Mouse (Mus musculus): ENCODE measurements around the gene Hcn2. TPM values are rescaled to one million over a fixed set of nuclear protein-coding genes. Genes with fewer than 3 reads are reported as not detected.

Gene Hcn2
- polyA plus RNA-seq, 1 experiment: not detected

DNA sequence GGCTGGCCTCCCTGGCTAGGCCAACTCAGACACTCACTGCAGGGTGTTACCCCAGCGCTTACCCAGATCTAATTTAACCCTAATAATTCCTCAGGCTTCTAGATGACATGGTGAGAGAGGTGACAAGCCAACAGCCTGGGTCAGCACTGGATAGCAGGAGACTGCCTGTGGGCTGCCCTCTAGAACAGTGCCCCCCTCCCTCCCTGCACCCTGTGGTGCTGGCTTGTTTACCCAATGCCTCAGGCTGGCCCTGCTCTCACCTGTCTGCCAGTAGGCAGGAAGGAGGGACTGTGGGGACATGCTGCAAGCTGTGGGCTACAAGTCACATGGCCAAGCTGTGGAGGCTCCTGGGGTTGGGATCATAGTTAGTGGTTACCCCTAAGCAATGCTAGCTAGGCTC, 9.3 kb upstream of the Hcn2 start:
- 97% methylated on average over 1 of the region's 1 CpGs for WGBS
- H3K4me3 ChIP-seq (replicated peaks; ENCODE audit: control insufficient read depth, low read depth, low read length): peak overlapping the region; percentile 63

DNA sequence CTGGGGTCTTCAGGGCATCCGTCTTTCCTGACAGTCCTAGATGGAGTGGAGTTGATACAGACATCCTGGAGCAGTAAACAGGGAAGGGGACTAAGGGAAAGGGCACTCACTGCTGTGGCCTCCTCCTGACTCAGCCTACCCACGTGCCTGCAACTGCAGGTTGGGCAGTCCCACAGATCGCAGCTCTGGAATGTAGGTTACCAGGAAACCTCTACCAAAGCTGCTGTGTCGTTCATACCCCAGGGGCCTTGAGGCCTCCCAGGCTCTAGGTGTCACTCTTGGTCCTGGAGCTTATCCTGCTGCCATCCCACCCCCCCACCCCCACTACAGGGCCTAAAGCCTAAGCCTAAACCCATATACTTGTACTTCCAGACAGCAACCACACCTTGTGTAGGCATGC, 8.7 kb upstream of the Hcn2 start:
- no peak overlapping the region for H3K4me3 ChIP-seq (replicated peaks; ENCODE audit: control insufficient read depth, low read depth, low read length)
- H3K4me1 ChIP-seq (ENCODE audit: control insufficient read depth, insufficient read depth, low read length): peaks cover 2% of the 10 kb centered on the region; the same call in 1 of the 2 replicates
- WGBS: 77% methylated on average over 4 of the region's 4 CpGs
- TF ChIP-seq POLR2A (IDR thresholded peaks at IDR 0.05; ENCODE audit: borderline replicate concordance, control insufficient read depth, low read depth, low read length): no peak
- no peak for TF ChIP-seq CTCF (IDR thresholded peaks at IDR 0.05; ENCODE audit: control insufficient read depth, insufficient read depth, low read length)
- H3K27ac ChIP-seq (ENCODE audit: control insufficient read depth, insufficient read depth, low read depth, low read length, poor library complexity): no peak overlapping the region

More for the DNA sequence above, 9.3 kb upstream of the Hcn2 start:
- Histone ChIP-seq H3K4me1 (ENCODE audit: control insufficient read depth, insufficient read depth, low read length) (peaks cover 2% of the 10 kb centered on the region; the same call in 1 of the 2 replicates), H3K27ac (ENCODE audit: control insufficient read depth, insufficient read depth, low read depth, low read length, poor library complexity) (no peak overlapping the region; the same call in 1 of the 2 replicates)
- TF ChIP-seq CTCF (IDR thresholded peaks at IDR 0.05; ENCODE audit: control insufficient read depth, insufficient read depth, low read length): no peak
- TF ChIP-seq POLR2A (IDR thresholded peaks at IDR 0.05; ENCODE audit: borderline replicate concordance, control insufficient read depth, low read depth, low read length): no peak

- H3K4me3 ChIP-seq (replicated peaks; ENCODE audit: control insufficient read depth, low read depth, low read length): no peak overlapping the region
- WGBS: 94% methylated on average over 21 of the region's 21 CpGs
- TF ChIP-seq POLR2A (IDR thresholded peaks at IDR 0.05; ENCODE audit: borderline replicate concordance, control insufficient read depth, low read depth, low read length) (no peak), CTCF (IDR thresholded peaks at IDR 0.05; ENCODE audit: control insufficient read depth, insufficient read depth, low read length) (no peak)
- H3K27ac ChIP-seq (ENCODE audit: control insufficient read depth, insufficient read depth, low read depth, low read length, poor library complexity): no peak overlapping the region
- H3K4me1 ChIP-seq (ENCODE audit: control insufficient read depth, insufficient read depth, low read length): peaks cover 2% of the 10 kb centered on the region; the same call in 1 of the 2 replicates
Observed at GRCm38 (mm10) chr10:79708668-79709067, 7.8 kb upstream of the Hcn2 start.

DNA sequence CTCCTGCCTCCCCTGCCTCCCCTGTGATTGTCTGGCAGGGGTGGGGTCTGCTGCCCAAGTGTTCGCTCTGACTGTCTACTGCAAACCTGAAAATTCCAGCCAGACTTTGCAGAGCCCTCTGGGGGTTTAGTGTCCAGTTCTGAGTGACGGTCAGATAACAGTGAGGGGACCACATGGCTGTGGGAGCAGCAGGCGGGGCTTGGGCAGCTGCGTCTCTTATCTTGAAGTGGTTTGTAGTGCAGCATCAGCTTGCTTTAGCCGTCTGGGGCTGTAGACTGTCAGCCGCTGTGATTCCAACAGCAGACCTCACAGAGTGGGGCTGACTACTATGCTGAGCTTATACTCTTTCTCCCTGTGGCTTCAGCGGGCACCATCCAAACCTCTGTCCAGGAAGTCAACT, 7.1 kb upstream of the Hcn2 start:
- Histone ChIP-seq H3K4me3 (replicated peaks; ENCODE audit: control insufficient read depth, low read depth, low read length) (no peak overlapping the region), H3K27ac (ENCODE audit: control insufficient read depth, insufficient read depth, low read depth, low read length, poor library complexity) (no peak overlapping the region), H3K4me1 (ENCODE audit: control insufficient read depth, insufficient read depth, low read length) (peaks cover 2% of the 10 kb centered on the region; the same call in 1 of the 2 replicates)
- no peak for TF ChIP-seq CTCF (IDR thresholded peaks at IDR 0.05; ENCODE audit: control insufficient read depth, insufficient read depth, low read length)
- no peak for TF ChIP-seq POLR2A (IDR thresholded peaks at IDR 0.05; ENCODE audit: borderline replicate concordance, control insufficient read depth, low read depth, low read length)
- 68% methylated on average over 7 of the region's 7 CpGs for WGBS

DNA sequence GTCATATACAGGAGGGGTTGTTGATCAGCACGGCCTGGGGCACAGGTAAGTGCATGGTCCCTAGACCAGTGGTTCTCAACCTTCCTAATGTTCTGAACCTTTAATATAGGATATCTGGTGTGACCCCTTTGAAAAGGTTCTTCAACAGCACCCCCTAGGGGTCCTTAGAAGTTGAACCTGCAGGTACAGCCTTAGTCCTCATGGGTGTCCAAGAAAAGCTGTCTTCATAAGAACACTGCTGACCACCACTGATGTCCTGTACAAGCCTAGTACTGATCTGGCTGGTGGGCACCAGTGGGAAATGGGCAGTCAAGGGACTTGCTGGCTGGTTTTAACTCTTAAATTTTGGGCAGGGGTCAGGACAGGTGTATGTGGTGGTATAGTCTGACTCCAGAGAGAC, 4.4 kb upstream of the Hcn2 start:
- no peaks in the 10 kb centered on the region; the same call in 1 of the 2 replicates for H3K4me1 ChIP-seq (ENCODE audit: control insufficient read depth, insufficient read depth, low read length)
- TF ChIP-seq POLR2A (IDR thresholded peaks at IDR 0.05; ENCODE audit: borderline replicate concordance, control insufficient read depth, low read depth, low read length): no peak
- no peak for TF ChIP-seq CTCF (IDR thresholded peaks at IDR 0.05; ENCODE audit: control insufficient read depth, insufficient read depth, low read length)

GRCm38 (mm10) chr10:79712499-79713126, 3.8 kb upstream of the Hcn2 start:
- TF ChIP-seq CTCF (IDR thresholded peaks at IDR 0.05; ENCODE audit: control insufficient read depth, insufficient read depth, low read length) (peak; percentile 91), POLR2A (IDR thresholded peaks at IDR 0.05; ENCODE audit: borderline replicate concordance, control insufficient read depth, low read depth, low read length) (no peak)
- 16% methylated on average over 4 of the region's 6 CpGs for WGBS
- Histone ChIP-seq H3K27ac (ENCODE audit: control insufficient read depth, insufficient read depth, low read depth, low read length, poor library complexity) (peak overlapping the region; percentile 53), H3K4me1 (ENCODE audit: control insufficient read depth, insufficient read depth, low read length) (no peaks in the 10 kb centered on the region), H3K4me3 (replicated peaks; ENCODE audit: control insufficient read depth, low read depth, low read length) (no peak overlapping the region)

More for the DNA sequence above, 4.4 kb upstream of the Hcn2 start:
- Histone ChIP-seq H3K27ac (ENCODE audit: control insufficient read depth, insufficient read depth, low read depth, low read length, poor library complexity) (no peak overlapping the region), H3K4me3 (replicated peaks; ENCODE audit: control insufficient read depth, low read depth, low read length) (no peak overlapping the region)
- 97% methylated on average over 1 of the region's 1 CpGs for WGBS

DNA sequence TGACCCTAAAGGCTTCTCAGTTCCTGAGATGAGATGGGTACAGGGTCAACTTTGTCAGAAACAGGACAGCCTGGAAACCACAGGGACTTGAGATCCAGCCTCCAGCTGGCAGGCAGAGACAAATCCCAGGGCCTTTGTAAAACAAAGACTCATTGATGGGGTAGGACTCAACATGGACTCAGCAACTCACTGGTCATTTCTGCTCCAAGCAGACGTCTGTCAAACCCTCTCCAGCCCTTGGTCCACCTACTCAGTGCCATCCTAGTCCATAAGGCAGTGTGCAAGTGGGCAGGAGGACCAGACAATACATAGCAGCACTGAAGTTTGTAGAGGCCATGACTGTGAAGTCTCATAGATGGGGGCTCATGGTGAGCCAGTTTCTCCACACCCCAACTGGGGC, 3.3 kb upstream of the Hcn2 start:
- H3K4me3 ChIP-seq (replicated peaks; ENCODE audit: control insufficient read depth, low read depth, low read length): no peak overlapping the region
- H3K27ac ChIP-seq (ENCODE audit: control insufficient read depth, insufficient read depth, low read depth, low read length, poor library complexity): no peak overlapping the region
- H3K4me1 ChIP-seq (ENCODE audit: control insufficient read depth, insufficient read depth, low read length): no peaks in the 10 kb centered on the region
- 39% methylated on average over 1 of the region's 1 CpGs for WGBS
- TF ChIP-seq POLR2A (IDR thresholded peaks at IDR 0.05; ENCODE audit: borderline replicate concordance, control insufficient read depth, low read depth, low read length) (no peak), CTCF (IDR thresholded peaks at IDR 0.05; ENCODE audit: control insufficient read depth, insufficient read depth, low read length) (no peak)

- Histone ChIP-seq H3K4me3 (replicated peaks; ENCODE audit: control insufficient read depth, low read depth, low read length) (no peak overlapping the region), H3K27ac (ENCODE audit: control insufficient read depth, insufficient read depth, low read depth, low read length, poor library complexity) (no peak overlapping the region), H3K4me1 (ENCODE audit: control insufficient read depth, insufficient read depth, low read length) (no peaks in the 10 kb centered on the region)
- WGBS: 60% methylated on average over 4 of the region's 4 CpGs
- TF ChIP-seq POLR2A (IDR thresholded peaks at IDR 0.05; ENCODE audit: borderline replicate concordance, control insufficient read depth, low read depth, low read length): no peak
- TF ChIP-seq CTCF (IDR thresholded peaks at IDR 0.05; ENCODE audit: control insufficient read depth, insufficient read depth, low read length): no peak
Observed at GRCm38 (mm10) chr10:79714996-79715395, 1.4 kb upstream of the Hcn2 start.

Data from bone marrow, adult 2 months (tissue).